Mouse (Mus musculus): ENCODE data around the gene Snrnp35.

DNA sequence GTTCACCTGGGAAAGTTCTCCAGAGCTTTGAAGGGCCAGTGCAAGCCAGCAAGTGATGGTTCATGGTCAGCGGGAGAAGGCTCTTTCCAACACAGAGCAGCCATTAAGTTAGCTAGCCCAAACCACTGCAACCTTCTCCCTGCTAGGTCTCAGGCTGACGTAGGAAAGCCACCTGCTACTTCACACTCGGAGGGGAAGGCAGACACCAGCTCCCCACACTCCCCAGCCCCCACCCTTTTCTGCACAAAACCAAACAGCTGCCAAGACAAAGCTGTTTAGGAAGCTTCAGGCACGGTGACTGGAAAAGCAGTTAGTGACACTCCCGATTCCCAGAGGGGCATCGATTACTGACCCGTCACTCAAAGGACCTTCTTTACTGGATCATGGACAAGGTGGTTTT is 12.6 kb downstream of the Snrnp35 start:
- no peak for TF ChIP-seq CTCF (conservative IDR thresholded peaks at IDR 0.05; ENCODE audit: low read length)
- TF ChIP-seq NANOG (IDR thresholded peaks at IDR 0.05; ENCODE audit: borderline replicate concordance, low read length): no peak

Measured in E14TG2a.4 (cell line).